Mouse (Mus musculus) spleen, adult 2 months (tissue): ENCODE data around the gene Stk11. TPM values are rescaled to one million over a fixed set of nuclear protein-coding genes. Genes with fewer than 3 reads are reported as not detected.

ENCODE experiments used
- DNase-seq, 2 experiments: peaks; one replicate each; pipeline versions ENCODE4 v3.0.0 to v3.0.0-alpha.2; 2012 to 2021; ENCODE audit warnings: low spot score in 2 of 2, low read depth in 1 of 2
- H3K27ac ChIP-seq: fragments of 200-500 bp; 2 replicates; pipeline ENCODE4 v1.5.1; 2012; ENCODE audit warnings: low read length, inconsistent platforms; ENCODE audit not compliant: insufficient read depth
- H3K27me3 ChIP-seq: fragments of 200-500 bp; 2 replicates; pipeline ENCODE4 v1.6.1; 2012; ENCODE audit warnings: mild to moderate bottlenecking, moderate library complexity, low read length, inconsistent platforms; ENCODE audit not compliant: control insufficient read depth, insufficient read depth
- H3K36me3 ChIP-seq: fragments of 200-500 bp; 2 replicates; pipeline ENCODE4 v1.6.1; 2012; ENCODE audit warnings: mild to moderate bottlenecking, low read length, inconsistent platforms; ENCODE audit not compliant: control insufficient read depth, insufficient read depth
- H3K4me1 ChIP-seq: fragments of 200-500 bp; 2 replicates; pipeline ENCODE4 v1.6.1; 2011; ENCODE audit warnings: inconsistent platforms; ENCODE audit not compliant: control insufficient read depth, insufficient read depth, insufficient read length
- H3K4me3 ChIP-seq: fragments of 200-500 bp; 2 replicates; pipeline ENCODE4 v1.5.1; 2011; ENCODE audit warnings: mild to moderate bottlenecking, inconsistent platforms; ENCODE audit not compliant: insufficient read depth, insufficient read length; ENCODE audit errors: extremely low read depth
- CTCF ChIP-seq: fragments of 200-500 bp; IDR thresholded peaks from 2 replicates; pipeline ENCODE4 v1.5.1; 2011; ENCODE audit warnings: mild to moderate bottlenecking, inconsistent platforms; ENCODE audit not compliant: insufficient read depth, insufficient read length, insufficient replicate concordance; ENCODE audit errors: extremely low read depth
- POLR2A ChIP-seq: fragments of 200-500 bp; IDR thresholded peaks from 2 replicates; pipeline ENCODE4 v1.6.1; 2011; ENCODE audit warnings: low read depth, low read length, inconsistent platforms
- WGBS: fragments of 180-500 bp; shearing (Covaris S2); methylation state at CpG from one replicate; pipeline ENCODE4 v1.1.7; 2018; 5-methylcytosine and 5-hydroxymethylcytosine counted together
- polyA plus RNA-seq: library from polyadenylated mRNA; depleted of rRNA; stranded (reverse); fragments of >200 nt; gene quantifications from 2 replicates; pipeline ENCODE4 v1.2.3, GENCODE M21; 2012

Gene Stk11
- polyA plus RNA-seq, 1 experiment = 120 TPM

- TF ChIP-seq CTCF (no peak), POLR2A (no peak)
- Histone ChIP-seq H3K4me3 (no peak overlapping the region), H3K27ac (no peak overlapping the region), H3K27me3 (no peaks in the 10 kb centered on the region), H3K4me1 (peaks cover 17% of the 10 kb centered on the region), H3K36me3 (peaks cover 25% of the 10 kb centered on the region)
- no peak for DNase-seq
- 94% methylated on average over 7 of the region's 7 CpGs for WGBS
Measured at GRCm38 (mm10) chr10:80169651-80170050, 54.0 kb downstream of the Stk11 start.

- no peak for TF ChIP-seq CTCF
- TF ChIP-seq POLR2A = no peak
- Histone ChIP-seq H3K27me3 (no peaks in the 10 kb centered on the region), H3K4me3 (no peak overlapping the region), H3K27ac (no peak overlapping the region), H3K36me3 (peaks cover 25% of the 10 kb centered on the region), H3K4me1 (peaks cover 14% of the 10 kb centered on the region)
- WGBS = 95% methylated on average over 16 of the region's 16 CpGs
- DNase-seq = no peak
Measured at GRCm38 (mm10) chr10:80170052-80170451, 54.4 kb downstream of the Stk11 start.

- no peak for TF ChIP-seq POLR2A
- TF ChIP-seq CTCF = no peak
- H3K27ac ChIP-seq = no peak overlapping the region
- H3K27me3 ChIP-seq = no peaks in the 10 kb centered on the region
- peaks cover 14% of the 10 kb centered on the region for H3K4me1 ChIP-seq
- DNase-seq = no peak
- WGBS = 96% methylated on average over 19 of the region's 19 CpGs
- no peak overlapping the region for H3K4me3 ChIP-seq
- peaks cover 25% of the 10 kb centered on the region for H3K36me3 ChIP-seq
Measured at GRCm38 (mm10) chr10:80170601-80171021, 55.0 kb downstream of the Stk11 start.

- TF ChIP-seq CTCF (no peak), POLR2A (no peak)
- peaks cover 14% of the 10 kb centered on the region for H3K4me1 ChIP-seq
- 93% methylated on average over 15 of the region's 15 CpGs for WGBS
Measured at GRCm38 (mm10) chr10:80171252-80171651, 55.6 kb downstream of the Stk11 start.

GRCm38 (mm10) chr10:80171760-80172526 lies 56.3 kb downstream of the Stk11 start:
- H3K4me1 ChIP-seq = peaks cover 14% of the 10 kb centered on the region
- H3K4me3 ChIP-seq = no peak overlapping the region
- TF ChIP-seq POLR2A (no peak), CTCF (no peak)
- no peak for DNase-seq
- 91% methylated on average over 45 of the region's 45 CpGs for WGBS
- H3K27ac ChIP-seq = peak overlapping the region; percentile 99
- peaks cover 25% of the 10 kb centered on the region for H3K36me3 ChIP-seq
- H3K27me3 ChIP-seq = no peaks in the 10 kb centered on the region

More at GRCm38 (mm10) chr10:80171252-80171651, 55.6 kb downstream of the Stk11 start:
- Histone ChIP-seq H3K4me3 (no peak overlapping the region), H3K36me3 (peaks cover 25% of the 10 kb centered on the region), H3K27ac (no peak overlapping the region), H3K27me3 (no peaks in the 10 kb centered on the region)
- no peak for DNase-seq

GRCm38 (mm10) chr10:80172527-80173292 lies 57.1 kb downstream of the Stk11 start, which contains the start of gene 1600002K03Rik:
Gene 1600002K03Rik, plus strand, starts transcription at chr10:80172944.
- Histone ChIP-seq H3K27ac (peak within 1 kb of the TSS; percentile 99), H3K27me3 (no peaks in the 10 kb centered on the region), H3K4me1 (peaks cover 13% of the 10 kb centered on the region), H3K36me3 (peaks cover 25% of the 10 kb centered on the region), H3K4me3 (peak within 1 kb of the TSS; percentile 90)
- WGBS = 11% methylated on average over 35 of the region's 35 CpGs
- peak; percentile 86 to 96 for DNase-seq
- peak; percentile 66 for TF ChIP-seq POLR2A
- no peak for TF ChIP-seq CTCF

GRCm38 (mm10) chr10:80173358-80173757 lies 57.8 kb downstream of the Stk11 start:
- no peak for DNase-seq
- 2% methylated on average over 11 of the region's 11 CpGs for WGBS
- Histone ChIP-seq H3K36me3 (peaks cover 25% of the 10 kb centered on the region), H3K4me3 (peak overlapping the region; percentile 51), H3K4me1 (peaks cover 13% of the 10 kb centered on the region), H3K27me3 (no peaks in the 10 kb centered on the region), H3K27ac (peak overlapping the region; percentile 62)
- TF ChIP-seq CTCF = no peak
- TF ChIP-seq POLR2A = no peak
